Mouse (Mus musculus) layer of hippocampus, postnatal 25 days (tissue): ENCODE measurements at regions not wholly inside any gene's neighbourhood (a gene's known extent, or its start where the extent isn't known, plus 50 kb on each side); places are given as distances from the start of the nearest gene placed in this dataset.

Experiments
- DNase-seq, 2 experiments: peaks; one replicate each; pipeline ENCODE4 v3.0.0; 2022; ENCODE audit warnings: mixed read lengths in 2 of 2, low spot score in 1 of 2; ENCODE audit errors: extremely low spot score in 1 of 2

DNA sequence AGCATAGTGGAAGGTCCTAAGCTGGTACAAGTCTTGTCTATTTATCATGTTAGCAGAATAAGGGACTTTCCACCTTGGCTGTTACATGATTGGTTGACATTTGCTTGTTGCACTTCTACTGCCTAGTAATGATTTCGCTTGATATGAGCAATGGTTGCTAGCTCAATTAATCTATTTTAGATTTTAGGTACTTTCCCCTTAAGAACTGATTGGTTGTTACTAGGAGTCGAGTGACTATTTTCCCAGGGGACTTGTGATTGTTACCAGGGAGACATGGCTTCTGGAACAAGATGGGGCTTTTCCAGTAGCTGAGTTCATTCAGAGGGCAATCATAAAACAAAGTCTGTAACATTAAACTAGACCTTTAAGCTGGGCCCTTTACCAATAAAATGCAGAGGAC is 100.9 kb downstream of the Nup35 start:
- no peak for DNase-seq

DNA sequence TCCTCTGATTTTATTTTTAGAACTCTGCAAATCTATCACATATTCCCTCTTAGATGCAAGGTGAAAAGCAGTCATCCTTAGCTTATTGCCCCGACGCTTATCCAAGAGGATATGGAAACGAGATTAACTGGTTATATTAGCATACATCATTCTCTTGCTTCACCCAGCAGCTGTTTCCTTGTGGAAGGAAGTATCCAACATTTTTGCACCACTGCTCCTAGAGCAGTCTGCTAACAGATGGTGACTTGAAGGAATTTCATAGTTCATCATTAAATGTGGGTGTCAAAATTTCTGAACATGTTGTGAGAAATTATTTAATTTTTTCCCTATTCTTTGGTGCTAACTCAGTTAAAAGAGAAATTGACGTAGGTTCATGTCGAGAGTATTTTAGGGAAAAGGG is 107.0 kb downstream of the Nup35 start:
- DNase-seq, result no peak

DNA sequence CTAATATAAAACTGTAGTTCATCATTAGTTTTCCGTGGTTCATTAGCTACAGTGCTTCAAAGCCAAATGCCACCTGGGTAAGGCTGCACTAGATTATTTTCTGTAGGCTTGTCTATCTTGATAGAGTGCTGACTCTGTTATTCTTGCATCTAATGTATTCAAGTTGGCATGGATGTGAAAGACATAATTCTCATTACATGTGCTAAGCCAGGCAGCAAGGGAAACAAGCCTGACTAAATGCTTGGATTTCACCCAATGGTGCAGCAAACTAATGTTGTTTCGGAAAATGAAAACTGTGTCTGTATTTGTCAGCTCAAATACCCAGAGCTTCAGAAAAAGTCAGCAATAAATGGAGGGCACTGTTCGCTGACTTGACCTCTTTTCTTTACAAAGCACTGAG is 114.3 kb downstream of the Nup35 start:
- no peak for DNase-seq

DNA sequence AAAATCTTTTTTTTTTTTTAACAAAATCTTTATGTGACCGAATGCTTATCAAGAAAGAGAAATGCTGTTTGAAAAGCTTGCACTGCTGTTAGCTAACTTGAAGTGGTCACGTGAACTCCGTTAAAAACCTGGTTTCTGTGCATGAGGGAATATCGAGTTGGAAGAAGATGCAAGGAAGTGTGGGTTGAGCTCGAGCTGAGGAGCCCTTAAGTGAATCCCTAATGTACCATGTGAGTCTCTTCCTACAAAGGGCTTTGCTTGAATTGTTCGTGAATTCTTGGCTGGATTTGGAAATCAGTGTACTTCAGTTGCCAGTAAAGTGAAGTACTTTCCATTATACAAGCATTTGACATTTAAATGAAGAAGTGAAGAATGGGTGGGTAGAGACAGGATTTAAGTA is 129.7 kb downstream of the Nup35 start:
- DNase-seq, result no peak

DNA sequence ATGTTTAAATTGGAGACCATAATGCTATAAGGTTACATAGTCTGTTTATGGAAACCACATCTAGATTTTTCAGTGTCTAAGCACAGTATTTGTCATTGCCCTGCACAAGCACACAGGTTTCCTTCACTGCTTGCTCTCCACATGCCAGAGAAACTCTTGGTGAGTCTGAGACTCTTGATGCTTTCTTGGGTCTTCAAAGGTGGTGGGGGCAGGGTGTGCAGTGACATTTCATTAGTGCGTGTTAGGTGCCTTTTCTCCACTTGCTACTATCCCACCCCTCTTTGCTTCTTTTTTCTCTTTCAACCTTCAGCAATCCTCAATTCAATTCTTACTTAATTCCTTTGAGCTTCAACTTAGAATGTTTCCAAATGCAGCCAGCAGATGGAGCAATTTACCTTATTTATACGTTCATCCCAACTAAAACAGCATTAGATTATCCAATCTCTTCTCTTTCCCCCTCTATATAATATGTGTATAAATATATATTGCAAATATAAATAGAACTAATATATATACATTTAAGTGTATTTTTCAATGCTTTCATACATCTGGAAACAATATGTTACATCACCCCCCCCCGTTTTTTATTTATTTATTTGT is 145.1 kb downstream of the Nup35 start:
- DNase-seq, result peak in 1 of 2 experiments; percentile 61

DNA sequence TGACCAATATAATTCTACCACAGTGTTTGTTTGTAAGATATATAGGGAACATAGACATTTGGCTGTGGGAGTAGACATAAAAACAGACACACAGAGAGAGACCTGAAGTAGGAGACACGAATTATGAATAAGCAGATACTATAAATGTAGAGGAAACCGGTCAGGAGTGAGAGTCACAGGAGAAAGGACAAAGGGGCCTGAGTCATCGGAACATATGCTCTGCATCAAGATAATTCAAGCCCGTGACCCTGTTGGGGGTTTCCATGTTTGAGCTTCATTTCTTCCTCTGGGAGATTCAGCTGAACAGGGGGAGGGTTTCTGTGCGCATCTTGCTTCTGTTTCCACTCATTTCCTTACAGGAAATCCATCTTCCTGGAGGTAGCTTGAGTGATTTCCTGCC is 154.1 kb downstream of the Nup35 start:
- DNase-seq, result no peak

DNA sequence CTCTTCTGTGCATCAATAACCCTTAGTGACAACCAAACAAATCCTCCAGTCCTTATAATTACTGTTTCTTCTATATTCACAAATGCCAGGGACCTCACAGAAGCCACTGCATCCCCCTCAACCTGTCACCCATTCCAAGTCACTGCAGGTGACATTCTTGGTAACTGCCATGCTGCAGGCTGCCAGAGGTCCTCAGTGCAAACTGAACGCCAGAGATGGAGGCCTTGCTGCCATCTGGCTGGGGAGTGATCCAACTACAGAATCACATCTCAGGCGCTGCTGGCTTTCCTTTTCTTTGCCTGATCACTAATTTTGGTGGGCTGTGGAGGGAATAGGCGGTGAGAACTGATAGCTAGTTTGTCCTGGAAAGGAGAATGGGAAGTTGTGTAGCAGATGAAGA is 155.4 kb downstream of the Nup35 start:
- no peak for DNase-seq

DNA sequence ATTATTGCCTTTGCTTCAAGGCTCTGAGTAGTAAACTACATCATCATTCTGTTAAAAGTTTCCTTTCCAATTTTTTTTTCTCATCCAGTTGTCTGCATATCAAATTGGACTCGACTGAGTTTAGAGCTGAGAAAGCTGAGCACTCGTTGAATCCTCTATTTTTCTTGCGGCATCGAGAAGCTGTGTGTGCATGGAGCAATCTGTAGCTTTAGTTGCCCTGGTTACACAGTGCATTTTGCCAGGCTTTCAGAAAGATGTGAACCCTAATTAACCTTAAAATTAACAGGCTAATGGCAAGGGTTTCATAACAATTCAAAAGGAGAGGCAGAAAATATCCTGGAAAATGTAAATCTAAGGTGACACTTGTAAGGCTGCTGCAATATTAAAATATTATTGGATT is 169.3 kb downstream of the Nup35 start:
- no peak for DNase-seq

DNA sequence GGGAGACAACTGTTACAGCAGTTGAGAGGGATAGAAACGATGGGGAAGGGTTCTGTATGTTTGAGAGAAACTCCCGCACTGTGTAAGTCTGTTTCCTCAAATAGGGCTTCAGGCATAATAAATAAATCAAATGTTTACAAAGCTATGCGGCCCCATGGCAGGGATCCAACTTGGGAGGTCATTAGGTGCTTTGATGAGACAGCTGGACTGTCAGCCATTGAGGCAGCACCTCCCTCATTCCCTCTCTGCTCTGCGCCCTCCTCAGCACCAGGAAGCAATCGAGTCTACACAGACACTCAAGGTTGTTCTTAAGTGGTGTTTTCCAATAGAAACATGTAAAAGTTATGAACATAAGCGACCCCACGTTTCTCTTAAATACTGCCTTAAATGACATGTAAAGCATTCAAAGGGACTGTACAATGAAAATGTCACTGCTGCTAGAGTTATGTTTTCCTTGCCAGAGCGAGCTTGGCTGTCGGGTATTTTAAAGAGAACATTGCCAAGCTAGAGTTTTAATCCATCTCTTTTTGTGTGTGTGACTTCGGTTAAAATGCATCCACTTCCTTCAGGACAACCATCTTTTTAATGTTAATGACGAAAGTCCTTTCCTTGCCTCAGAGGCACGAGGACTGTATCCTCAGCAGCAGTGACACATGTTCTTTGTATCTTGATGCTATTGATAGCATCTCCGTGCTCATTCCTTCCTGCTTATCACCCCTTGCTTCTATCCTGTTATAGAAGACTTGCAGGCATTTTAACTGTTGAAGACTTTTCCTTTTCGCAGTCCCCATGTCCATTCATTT is 176.5 kb downstream of the Nup35 start:
- DNase-seq, result no peak

DNA sequence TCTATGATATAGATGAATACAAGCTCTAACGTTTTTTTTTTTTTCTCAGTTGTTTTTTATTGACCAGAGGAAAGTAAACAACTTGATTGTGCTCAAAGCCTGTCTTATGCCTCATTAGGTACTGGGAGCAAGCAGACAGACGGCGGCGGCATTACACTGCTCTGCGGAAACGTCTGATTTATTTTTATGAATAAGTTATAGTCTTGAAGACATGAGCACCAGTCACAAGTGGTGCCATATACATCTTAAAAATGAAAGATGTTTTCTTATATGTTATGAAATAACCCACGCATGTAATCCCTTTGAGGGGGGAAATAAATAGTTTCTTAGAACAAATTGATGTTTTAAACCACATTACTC is 177.1 kb downstream of the Nup35 start:
- DNase-seq, result no peak

DNA sequence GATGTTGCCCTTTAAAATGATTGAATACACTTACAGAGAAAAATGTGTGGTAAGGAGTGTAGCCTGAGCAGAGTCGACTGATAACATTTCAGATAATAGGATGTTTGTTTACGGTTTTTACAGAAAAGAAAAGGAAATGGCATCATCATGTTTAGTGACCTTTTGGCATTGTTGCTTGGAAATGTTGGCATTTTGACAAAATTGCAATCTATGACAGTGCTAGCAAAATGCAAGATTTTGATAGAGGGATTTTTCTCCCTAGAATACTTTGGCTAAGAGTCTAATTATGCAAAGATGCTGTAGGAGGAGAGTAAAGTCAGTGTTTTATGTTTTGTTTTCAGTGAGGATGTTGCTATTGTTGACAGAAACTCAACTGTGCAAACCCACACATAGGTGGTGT is 202.2 kb downstream of the Nup35 start:
- DNase-seq, result no peak

DNA sequence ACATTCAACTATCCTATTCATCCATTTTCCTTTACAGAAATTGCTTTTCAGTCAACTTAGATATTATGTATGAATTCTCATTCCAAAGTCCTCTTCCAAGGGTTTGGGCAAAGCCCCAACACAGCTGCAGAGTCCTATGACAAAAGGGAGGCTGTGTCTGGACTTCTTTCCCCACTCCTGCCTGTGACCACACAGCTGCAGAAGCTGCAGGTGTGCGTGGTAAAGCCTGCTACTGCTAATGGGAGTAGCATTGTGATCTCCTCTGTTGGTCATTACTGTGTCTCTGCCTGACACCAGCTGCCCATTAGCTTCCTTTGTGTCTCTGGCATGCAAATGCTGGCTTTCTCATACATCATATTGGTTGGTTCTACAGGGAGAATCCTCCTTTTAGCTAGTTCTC is 234.0 kb downstream of the Nup35 start:
- DNase-seq, result no peak

DNA sequence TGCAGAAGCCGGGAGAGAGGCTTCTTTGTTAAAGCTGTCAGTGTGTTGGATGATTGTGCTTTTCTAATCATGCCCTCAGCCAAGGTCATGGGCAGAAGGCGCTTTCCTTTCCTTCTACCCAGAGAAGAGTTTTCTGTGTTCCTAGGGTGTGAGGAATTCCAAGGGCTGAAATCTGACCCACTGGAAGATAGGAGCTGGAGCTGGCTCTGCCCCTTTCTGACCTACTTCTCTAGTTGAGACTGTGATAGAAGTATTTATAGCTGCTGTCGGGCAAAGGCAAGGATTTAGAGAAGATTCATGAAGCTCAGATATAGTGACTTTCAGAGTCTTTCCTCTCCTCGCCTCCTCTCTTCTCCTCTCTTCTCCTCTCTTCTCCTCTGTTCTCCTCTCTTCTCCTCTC is 238.2 kb downstream of the Nup35 start:
- no peak for DNase-seq

DNA sequence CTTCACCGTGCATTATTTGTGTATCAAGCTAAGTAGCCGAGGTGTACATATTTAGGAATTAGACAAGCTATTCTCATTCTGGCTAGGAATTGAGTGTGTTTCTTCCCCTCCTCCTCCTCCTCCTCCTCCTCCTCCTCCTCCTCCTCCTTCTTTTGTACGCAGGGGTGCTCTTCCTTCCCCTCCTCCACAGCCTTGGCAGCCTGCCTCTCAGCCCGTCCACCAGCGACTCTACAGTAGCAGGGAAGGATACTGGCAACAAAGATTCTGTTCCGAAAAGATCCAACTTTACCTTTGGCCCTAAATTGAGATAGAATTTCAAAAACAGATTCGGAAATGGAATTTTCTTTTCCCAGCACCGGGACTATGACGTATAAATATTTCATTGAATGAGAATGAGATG is 253.0 kb downstream of the Nup35 start:
- DNase-seq, result peak in 1 of 2 experiments; percentile 27

DNA sequence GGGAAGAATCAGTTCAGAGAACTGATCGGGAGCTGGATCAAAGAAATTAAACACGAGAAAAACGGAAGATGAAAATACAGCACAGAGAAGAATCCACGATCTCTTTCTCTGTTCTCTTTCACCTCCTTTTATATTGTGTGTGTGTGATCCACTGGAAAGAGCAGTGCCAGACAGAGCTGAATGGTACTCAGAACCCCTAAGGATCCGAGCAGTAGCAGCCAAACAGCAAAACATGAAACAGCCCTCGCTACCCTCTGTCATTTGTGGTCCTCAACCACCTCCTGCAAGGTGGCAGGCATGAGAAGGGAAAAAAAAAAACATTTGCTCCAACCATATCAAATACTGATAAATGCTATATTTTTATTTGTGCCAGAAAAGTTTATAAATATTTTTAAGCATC is 253.4 kb downstream of the Nup35 start:
- DNase-seq, result no peak

DNA sequence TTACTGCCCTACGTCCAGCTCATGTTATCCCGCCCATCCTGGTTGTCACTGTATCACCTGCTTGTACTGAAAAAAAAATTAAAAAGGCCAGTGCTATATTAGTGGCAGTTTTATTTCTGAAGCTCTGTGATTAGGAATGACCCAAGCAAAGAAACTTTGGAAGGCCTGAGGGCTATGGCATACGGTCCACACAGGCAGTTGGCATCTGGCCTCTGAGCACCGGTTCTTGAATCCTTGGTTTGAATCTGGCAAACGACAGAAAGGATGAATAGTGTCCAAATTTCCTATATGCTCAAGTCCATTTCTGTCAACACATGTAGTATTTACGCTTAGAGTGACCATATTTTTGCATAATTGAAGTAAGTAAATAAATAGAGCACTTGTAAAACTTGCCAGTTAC is 254.3 kb downstream of the Nup35 start:
- DNase-seq, result no peak

DNA sequence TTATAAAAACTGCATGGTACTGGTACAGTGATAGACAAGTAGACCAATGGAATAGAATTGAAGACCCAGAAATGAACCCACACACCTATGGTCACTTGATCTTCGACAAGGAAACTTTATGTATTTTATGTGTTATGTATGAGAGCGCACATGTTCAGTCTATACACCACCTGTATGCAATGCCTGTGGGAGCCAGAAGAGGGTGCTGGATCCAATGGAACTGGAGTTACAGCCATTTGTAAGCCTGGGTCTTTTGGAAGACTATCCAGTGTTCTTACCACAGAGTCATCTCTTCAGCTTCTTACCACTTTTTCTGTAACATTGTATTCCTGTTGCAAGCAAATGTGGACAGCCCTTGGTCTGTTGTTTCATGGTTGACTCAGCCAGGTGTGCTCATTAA is 261.4 kb downstream of the Nup35 start:
- DNase-seq, result no peak

DNA sequence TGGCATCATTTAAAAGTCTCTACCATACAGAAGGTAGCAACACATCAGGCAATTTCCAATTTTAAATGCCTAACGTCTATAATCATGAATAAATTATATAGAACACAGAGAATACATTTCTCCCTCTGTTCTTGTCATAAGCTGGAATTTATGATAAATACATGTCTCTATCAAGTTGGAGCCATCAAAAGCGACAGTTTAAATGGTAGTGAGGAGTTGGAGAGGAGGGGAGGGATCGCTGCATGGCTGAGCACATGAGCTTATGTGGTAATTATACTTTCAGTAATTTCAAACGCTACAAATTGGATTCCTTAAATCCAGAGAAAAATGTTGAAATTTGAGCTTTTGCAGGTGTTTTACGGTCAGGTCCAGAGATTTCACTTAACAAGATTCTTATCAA is 267.2 kb downstream of the Nup35 start:
- DNase-seq, result no peak

DNA sequence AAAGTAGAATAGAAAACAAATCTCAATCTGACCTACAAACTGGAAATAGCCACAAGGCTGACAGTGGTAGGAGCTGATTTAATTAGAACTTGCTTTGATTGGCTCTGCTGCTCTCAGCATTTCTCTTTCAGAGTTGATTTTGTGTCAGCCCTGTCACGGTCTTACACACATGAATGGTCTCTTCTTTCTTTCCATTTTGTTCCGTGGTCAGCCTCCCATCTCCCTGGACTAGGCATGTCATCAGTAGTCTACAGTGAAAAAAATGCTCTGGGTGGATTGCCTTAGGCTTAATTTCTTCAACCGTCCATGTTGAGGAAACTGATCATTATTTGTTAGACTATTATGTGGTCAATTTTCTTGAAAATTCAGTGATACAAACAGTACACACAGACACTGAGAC is 285.0 kb downstream of the Nup35 start:
- no peak for DNase-seq

DNA sequence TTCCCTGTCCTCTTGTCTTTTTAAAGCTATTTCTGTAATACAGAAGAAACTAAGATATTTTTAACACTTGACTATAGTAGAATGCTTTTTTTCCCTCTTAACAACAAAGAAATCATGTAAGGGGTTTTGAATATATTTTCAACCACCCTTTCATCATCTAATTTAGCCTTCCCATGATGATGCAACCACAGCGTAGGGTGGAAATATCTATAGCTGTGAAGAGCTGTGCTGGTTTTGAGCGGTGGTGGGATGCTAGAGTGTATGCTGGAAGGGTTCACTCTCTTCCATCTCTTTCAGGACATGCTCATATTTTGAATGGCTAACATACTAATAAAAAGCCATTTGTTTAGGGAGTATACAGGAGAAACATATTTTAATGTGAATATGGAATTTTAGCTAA is 296.4 kb downstream of the Nup35 start:
- no peak for DNase-seq

DNA sequence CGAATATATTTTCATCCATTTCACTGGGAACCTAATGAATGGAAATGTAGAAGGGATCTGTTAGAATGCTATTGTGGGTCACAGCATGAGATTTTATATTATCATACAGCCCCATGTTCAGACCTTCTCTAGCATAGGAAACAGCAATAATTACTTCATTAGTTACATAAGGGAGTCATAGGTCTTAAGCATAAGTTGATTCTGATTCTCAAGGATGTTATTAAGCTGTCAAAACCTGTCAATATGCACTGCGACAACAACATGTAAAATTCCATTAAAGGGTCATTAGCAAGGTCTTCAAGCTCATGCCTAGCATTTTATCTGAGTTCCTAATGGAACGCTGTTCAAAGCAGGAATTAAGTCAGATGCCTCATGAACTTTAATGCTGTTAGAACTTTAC is 328.5 kb downstream of the Nup35 start:
- no peak for DNase-seq

DNA sequence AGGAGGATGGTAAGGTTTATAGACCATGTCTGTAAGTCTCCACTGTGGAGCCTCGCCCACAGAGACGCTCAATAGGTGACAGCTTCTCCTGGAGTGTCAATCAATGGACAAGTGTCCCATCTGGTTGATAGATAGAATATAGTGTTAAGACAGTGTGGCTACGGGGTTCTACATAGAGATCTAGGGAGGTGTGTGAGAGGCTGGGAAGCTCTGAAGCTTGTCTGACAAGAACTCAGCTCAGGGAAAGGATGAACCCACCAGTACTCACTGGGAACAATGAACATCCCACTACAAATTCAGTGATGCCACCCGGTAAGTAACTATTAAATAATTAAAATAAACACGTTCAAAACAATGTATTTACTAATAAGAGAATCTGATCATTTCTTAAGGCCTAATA is 349.7 kb downstream of the Nup35 start:
- DNase-seq, result no peak

DNA sequence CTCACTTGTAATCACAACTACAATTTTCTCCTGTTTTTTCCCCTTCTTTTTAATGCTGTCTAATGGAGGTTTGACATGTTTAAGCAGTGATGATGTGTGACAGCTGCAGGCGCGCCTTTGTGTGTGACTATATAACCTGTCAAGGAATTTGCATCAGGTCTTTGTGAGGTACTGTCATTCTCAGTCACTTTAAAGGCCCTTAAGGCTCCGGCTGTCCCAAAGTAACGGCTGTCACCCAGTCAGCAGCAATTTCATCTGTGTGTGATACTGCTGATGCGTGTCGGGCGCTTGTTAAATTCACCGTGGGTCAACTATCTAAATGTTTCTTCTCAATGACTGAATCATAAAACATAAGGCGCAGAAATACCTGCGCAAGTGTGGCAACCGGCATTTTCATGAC is 350.2 kb downstream of the Nup35 start:
- no peak for DNase-seq
